ENCODE assay signal across 10 mouse cellular contexts in the genomic region with DNA sequence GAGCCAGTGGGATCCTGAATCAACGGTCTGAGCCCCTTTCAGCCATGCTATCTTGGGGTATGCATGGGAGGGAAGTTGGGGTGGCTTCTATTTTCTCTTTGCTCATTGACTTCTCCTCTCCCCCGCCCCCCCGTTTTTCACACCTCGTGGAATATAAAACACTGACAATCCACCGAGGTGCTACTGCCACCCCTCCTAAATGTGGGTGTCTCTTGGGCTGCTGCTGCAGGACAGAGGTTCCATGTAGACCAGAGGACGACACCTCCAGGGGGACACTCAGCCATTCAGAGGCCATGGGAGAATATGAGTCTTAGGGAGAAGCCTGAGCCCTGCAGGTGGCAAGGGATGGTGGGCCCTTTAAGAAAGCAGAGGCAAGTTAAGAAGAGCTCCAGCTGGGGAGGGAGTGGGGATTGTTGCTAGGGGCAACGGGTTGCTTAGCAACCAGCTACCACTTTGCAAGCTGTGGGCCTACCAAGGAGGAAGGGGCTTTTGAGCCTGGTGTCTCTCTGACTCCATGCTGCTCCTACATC. TPM values are rescaled to one million over a fixed set of nuclear protein-coding genes. Genes with fewer than 3 reads are reported as not detected.
A peak's percentile ranks its signal among the peaks of the same experiment; 100 is the strongest.
DNase-seq lines count a peak whose midpoint lies in the region; ATAC-seq lines count a peak whose summit lies in the region.
"Had no signal": no experiment of that assay in that cellular context is flagged by ENCODE, and none has a peak within 500 bp of the region (broad histone marks: within the 10 kb centered on the region; RNA-seq: fewer than 3 reads in every experiment).

No protein-coding gene starts in this region.

- no peak overlapping the region for H3K27ac ChIP-seq in kidney, embryonic 15.5 days
- H3K27ac ChIP-seq in hindbrain, embryonic 10.5 days, result peak overlapping the region; percentile 81
- no peak overlapping the region for H3K27ac ChIP-seq in limb, embryonic 11.5 days (replicated peaks; ENCODE audit: low read depth, low read length)
- H3K27ac ChIP-seq: embryonic facial prominence, embryonic 15.5 days had no signal

- H3K36me3 ChIP-seq in kidney, embryonic 15.5 days, result no peaks in the 10 kb centered on the region
- H3K36me3 ChIP-seq in hindbrain, embryonic 10.5 days, result peaks cover 18% of the 10 kb centered on the region
- no peaks in the 10 kb centered on the region for H3K36me3 ChIP-seq in limb, embryonic 11.5 days (ENCODE audit: control insufficient read depth, insufficient read depth, low read length)
- H3K36me3 ChIP-seq: embryonic facial prominence, embryonic 15.5 days had no signal

- no peaks in the 10 kb centered on the region for H3K9me3 ChIP-seq in kidney, embryonic 15.5 days (replicated peaks)
- H3K9me3 ChIP-seq in hindbrain, embryonic 10.5 days, result no peaks in the 10 kb centered on the region
- no peaks in the 10 kb centered on the region for H3K9me3 ChIP-seq in limb, embryonic 11.5 days (ENCODE audit: control insufficient read depth, low read length)
- H3K9me3 ChIP-seq: embryonic facial prominence, embryonic 15.5 days had no signal

- WGBS in kidney, embryonic 15.5 days, result 31% methylated on average over 7 of the region's 7 CpGs
- 31% methylated on average over 7 of the region's 7 CpGs for WGBS in hindbrain, embryonic 10.5 days
- WGBS in limb, embryonic 11.5 days, result 33% methylated on average over 7 of the region's 7 CpGs

- peak; percentile 35 for ATAC-seq in kidney, embryonic 15.5 days (replicated peaks; ENCODE audit: low FRiP score)
- ATAC-seq in limb, embryonic 11.5 days (ENCODE audit: insufficient number of reproducible peaks, low FRiP score, low TSS enrichment, low read depth), result peak; percentile 56; the same call in 1 of the 2 replicates
- ATAC-seq in megakaryocyte progenitor cell, adult 5-6 weeks (replicated peaks; ENCODE audit: poor library complexity), result no peak

- no peak overlapping the region for H3K4me3 ChIP-seq in kidney, embryonic 15.5 days (replicated peaks)
- H3K4me3 ChIP-seq in hindbrain, embryonic 10.5 days, result peak overlapping the region; percentile 29
- H3K4me3 ChIP-seq in limb, embryonic 11.5 days (ENCODE audit: low read depth, low read length), result no peak overlapping the region
- H3K4me3 ChIP-seq: embryonic facial prominence, embryonic 15.5 days had no signal

- no peak overlapping the region for H3K4me2 ChIP-seq in kidney, embryonic 15.5 days
- H3K4me2 ChIP-seq in limb, embryonic 11.5 days (ENCODE audit: low read depth, severe bottlenecking), result no peak overlapping the region
- H3K4me2 ChIP-seq: embryonic facial prominence, embryonic 15.5 days had no signal

- no peak for DNase-seq in kidney, adult 8-10 months
- DNase-seq in hindbrain, embryonic 10.5 days (ENCODE audit: low spot score), result peak; percentile 86
- peak; percentile 79 for DNase-seq in limb, embryonic 11.5 days (ENCODE audit: low spot score)
- DNase-seq in right cerebral cortex, postnatal 25 days, result peak; percentile 80
- no peak for DNase-seq in urinary bladder, postnatal 4 days (ENCODE audit: low spot score in 2 of 2)
- no peak for DNase-seq in heart, postnatal 14 days

- intact Hi-C loops in heart, postnatal 14 days (cut with DNase I), result no loop called here

- H3K4me1 ChIP-seq in kidney, embryonic 15.5 days, result peaks cover 13% of the 10 kb centered on the region
- peaks cover 66% of the 10 kb centered on the region for H3K4me1 ChIP-seq in hindbrain, embryonic 10.5 days (replicated peaks)
- peaks cover 12% of the 10 kb centered on the region for H3K4me1 ChIP-seq in limb, embryonic 11.5 days (ENCODE audit: control insufficient read depth, insufficient read depth, low read length)

- H3K27me3 ChIP-seq in kidney, embryonic 15.5 days, result peaks cover 13% of the 10 kb centered on the region; the same call in 1 of the 2 replicates
- H3K27me3 ChIP-seq in hindbrain, embryonic 10.5 days (ENCODE audit: insufficient read depth, poor library complexity, severe bottlenecking), result peaks cover 24% of the 10 kb centered on the region
- peaks cover 8% of the 10 kb centered on the region for H3K27me3 ChIP-seq in limb, embryonic 11.5 days (ENCODE audit: control insufficient read depth, insufficient read depth, low read length)

- H3K9ac ChIP-seq in kidney, embryonic 15.5 days, result no peak overlapping the region
- H3K9ac ChIP-seq in limb, embryonic 11.5 days (ENCODE audit: low read length), result no peak overlapping the region
- H3K9ac ChIP-seq: embryonic facial prominence, embryonic 15.5 days had no signal

RNA-seq across cellular contexts. Expression of gene Fcho1, which starts 5.5 kb away (rescaled TPM):
- polyA plus RNA-seq in kidney, embryonic 15.5 days (2015; fragmentation: Nextera tagmentation; extraction: Ambion mirVana), result 6.3 and 6.5 TPM in 2 replicates
- polyA plus RNA-seq in hindbrain, embryonic 10.5 days (2016; fragmentation: Nextera tagmentation; extraction: Ambion mirVana), result 16.7 and 26.9 TPM in 2 replicates
- 2.7 and 3.4 TPM in 2 replicates for polyA plus RNA-seq in limb, embryonic 11.5 days (2014; fragmentation: Nextera tagmentation; extraction: Ambion mirVana)
- total RNA-seq in megakaryocyte progenitor cell, adult 5-6 weeks (2015), result 49.8 and 51.5 TPM in 2 replicates
- 83.6 and 91.1 TPM in 2 replicates for total RNA-seq in megakaryocyte progenitor cell, adult 5-6 weeks (2017)
- total RNA-seq in heart, postnatal 14 days (2021), result 1 to 10 TPM; 1.4 to 5.7 TPM
- polyA plus RNA-seq: C2C12 had no signal

RNA-seq across cellular contexts. Expression of gene B3gnt3, which starts 18.4 kb away (rescaled TPM):
- polyA plus RNA-seq in kidney, embryonic 15.5 days (2015; fragmentation: Nextera tagmentation; extraction: Ambion mirVana), result 2.8 and 3.9 TPM in 2 replicates
- 0.64 and 1.0 TPM in 2 replicates for polyA plus RNA-seq in hindbrain, embryonic 10.5 days (2016; fragmentation: Nextera tagmentation; extraction: Ambion mirVana)
- polyA plus RNA-seq in limb, embryonic 11.5 days (2014; fragmentation: Nextera tagmentation; extraction: Ambion mirVana), result 0.35 and 0.61 TPM in 2 replicates
- 0.15 and 0.54 TPM in 2 replicates for total RNA-seq in megakaryocyte progenitor cell, adult 5-6 weeks (2015)
- total RNA-seq in megakaryocyte progenitor cell, adult 5-6 weeks (2017), result 0.12 and 0.34 TPM in 2 replicates
- 10 to 100 TPM in 1 of 2 experiments, 1 to 10 TPM in 1; 9.4 to 11.4 TPM for total RNA-seq in heart, postnatal 14 days (2021)

RNA-seq across cellular contexts. Expression of gene Insl3, which starts 31.0 kb away (rescaled TPM):
- 1.2 and 1.7 TPM in 2 replicates for polyA plus RNA-seq in kidney, embryonic 15.5 days (2015; fragmentation: Nextera tagmentation; extraction: Ambion mirVana)
- polyA plus RNA-seq in hindbrain, embryonic 10.5 days (2016; fragmentation: Nextera tagmentation; extraction: Ambion mirVana), result 0.37 and 0.58 TPM in 2 replicates
- not detected in 2 replicates for polyA plus RNA-seq in limb, embryonic 11.5 days (2014; fragmentation: Nextera tagmentation; extraction: Ambion mirVana)
- total RNA-seq in megakaryocyte progenitor cell, adult 5-6 weeks (2015), result 7.1 and 7.2 TPM in 2 replicates
- total RNA-seq in megakaryocyte progenitor cell, adult 5-6 weeks (2017), result 1.2 and 1.8 TPM in 2 replicates
- total RNA-seq in heart, postnatal 14 days (2021), result 1 to 10 TPM; 5.0 to 7.0 TPM

RNA-seq across cellular contexts. Expression of gene Jak3, which starts 43.9 kb away (rescaled TPM):
- polyA plus RNA-seq in kidney, embryonic 15.5 days (2015; fragmentation: Nextera tagmentation; extraction: Ambion mirVana), result 6.3 and 7.2 TPM in 2 replicates
- 3.2 and 3.6 TPM in 2 replicates for polyA plus RNA-seq in hindbrain, embryonic 10.5 days (2016; fragmentation: Nextera tagmentation; extraction: Ambion mirVana)
- polyA plus RNA-seq in limb, embryonic 11.5 days (2014; fragmentation: Nextera tagmentation; extraction: Ambion mirVana), result 1.4 and 2.5 TPM in 2 replicates
- total RNA-seq in megakaryocyte progenitor cell, adult 5-6 weeks (2015), result 9.3 and 11.8 TPM in 2 replicates
- total RNA-seq in megakaryocyte progenitor cell, adult 5-6 weeks (2017), result 7.7 and 9.9 TPM in 2 replicates
- 10 to 100 TPM; 11.7 to 13.3 TPM for total RNA-seq in heart, postnatal 14 days (2021)

RNA-seq across cellular contexts. Expression of gene Unc13a, which starts 48.4 kb away (rescaled TPM):
- polyA plus RNA-seq in kidney, embryonic 15.5 days (2015; fragmentation: Nextera tagmentation; extraction: Ambion mirVana), result 0.80 and 1.2 TPM in 2 replicates
- polyA plus RNA-seq in hindbrain, embryonic 10.5 days (2016; fragmentation: Nextera tagmentation; extraction: Ambion mirVana), result 4.4 and 8.4 TPM in 2 replicates
- 0.50 and 0.59 TPM in 2 replicates for polyA plus RNA-seq in limb, embryonic 11.5 days (2014; fragmentation: Nextera tagmentation; extraction: Ambion mirVana)
- total RNA-seq in megakaryocyte progenitor cell, adult 5-6 weeks (2015), result 0.64 and 1.8 TPM in 2 replicates
- 0.79 and 0.98 TPM in 2 replicates for total RNA-seq in megakaryocyte progenitor cell, adult 5-6 weeks (2017)
- 1 to 10 TPM in 1 of 2 experiments, under 1 TPM in 1; 0.93 to 1.1 TPM for total RNA-seq in heart, postnatal 14 days (2021)

Comparison
In these comparisons a context has a peak if more than half of its experiments do, and no peak if none do; other contexts are left out.
1. DNase-seq: peak in hindbrain, embryonic 10.5 days (single experiment), limb, embryonic 11.5 days (single experiment) and right cerebral cortex, postnatal 25 days (single experiment); none in kidney, adult 8-10 months (0 of 2), urinary bladder, postnatal 4 days (0 of 2) and heart, postnatal 14 days (0 of 2).